9 mouse cellular contexts compared by ENCODE assay signal in the genomic region with DNA sequence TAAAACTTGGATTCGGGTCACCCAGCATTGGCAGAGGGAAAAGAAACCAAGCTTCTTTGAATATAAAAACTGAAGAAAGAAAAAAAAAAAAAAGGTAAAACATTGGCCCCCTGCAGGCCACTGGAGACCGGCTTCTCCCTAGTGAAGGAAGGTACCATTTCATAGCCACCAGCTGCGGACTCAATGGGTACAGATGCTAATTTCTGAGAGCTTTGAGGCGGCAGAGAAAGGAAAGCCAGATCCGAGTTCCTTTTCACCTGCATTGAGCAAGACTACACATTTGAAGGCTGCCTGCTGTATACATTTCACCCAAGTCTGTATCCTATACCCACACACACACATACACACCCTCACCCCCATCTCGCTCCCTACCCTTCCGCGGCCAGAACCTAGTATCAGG. TPM values are rescaled to one million over a fixed set of nuclear protein-coding genes. Genes with fewer than 3 reads are reported as not detected.
DNase-seq lines count a peak whose midpoint lies in the region; ATAC-seq lines count a peak whose summit lies in the region.
"Had no signal": no experiment of that assay in that cellular context is flagged by ENCODE, and none has a peak within 500 bp of the region (broad histone marks: within the 10 kb centered on the region; RNA-seq: fewer than 3 reads in every experiment).

No protein-coding gene starts in this region.

- H3K36me3 ChIP-seq in kidney, embryonic 15.5 days, result no peaks in the 10 kb centered on the region
- no peaks in the 10 kb centered on the region for H3K36me3 ChIP-seq in embryonic facial prominence, embryonic 11.5 days (replicated peaks; ENCODE audit: control insufficient read depth, insufficient read depth, low read depth, low read length)
- H3K36me3 ChIP-seq in hindbrain, embryonic 12.5 days, result no peaks in the 10 kb centered on the region
- no peaks in the 10 kb centered on the region for H3K36me3 ChIP-seq in midbrain, embryonic 16.5 days (ENCODE audit: control insufficient read depth, insufficient read depth, low read length)
- H3K36me3 ChIP-seq: lung, embryonic 15.5 days had no signal

- 28% methylated on average over 8 of the region's 8 CpGs for WGBS in kidney, embryonic 15.5 days
- WGBS in embryonic facial prominence, embryonic 11.5 days, result 8% methylated on average over 8 of the region's 8 CpGs
- WGBS in hindbrain, embryonic 12.5 days, result 16% methylated on average over 8 of the region's 8 CpGs
- WGBS in midbrain, embryonic 16.5 days, result 20% methylated on average over 8 of the region's 8 CpGs

- no peak overlapping the region; the same call in 1 of the 2 replicates for H3K4me3 ChIP-seq in kidney, embryonic 15.5 days (replicated peaks)
- H3K4me3 ChIP-seq in embryonic facial prominence, embryonic 11.5 days (ENCODE audit: low read depth, low read length), result no peak overlapping the region
- H3K4me3 ChIP-seq in hindbrain, embryonic 12.5 days, result peak overlapping the region; percentile 7; the same call in 1 of the 2 replicates
- no peak overlapping the region for H3K4me3 ChIP-seq in midbrain, embryonic 16.5 days (ENCODE audit: low read depth, low read length)
- H3K4me3 ChIP-seq: lung, embryonic 15.5 days had no signal

- ATAC-seq in kidney, embryonic 15.5 days (replicated peaks; ENCODE audit: low FRiP score), result no peak
- no peak for ATAC-seq in embryonic facial prominence, embryonic 11.5 days (replicated peaks; ENCODE audit: insufficient number of reproducible peaks, low FRiP score, low TSS enrichment, low read depth)
- no peak for ATAC-seq in hindbrain, embryonic 12.5 days (ENCODE audit: low FRiP score)
- ATAC-seq in midbrain, embryonic 16.5 days, result no peak
- no peak for ATAC-seq in inflammation-experienced regulatory T-cells, adult 6 months

- no peaks in the 10 kb centered on the region; the same call in 1 of the 2 replicates for H3K27me3 ChIP-seq in kidney, embryonic 15.5 days
- H3K27me3 ChIP-seq in embryonic facial prominence, embryonic 11.5 days (ENCODE audit: control insufficient read depth, insufficient read depth, low read length), result no peaks in the 10 kb centered on the region
- no peaks in the 10 kb centered on the region for H3K27me3 ChIP-seq in hindbrain, embryonic 12.5 days
- no peaks in the 10 kb centered on the region for H3K27me3 ChIP-seq in midbrain, embryonic 16.5 days (ENCODE audit: control insufficient read depth, insufficient read depth, low read depth, low read length)

- no peak overlapping the region for H3K9ac ChIP-seq in kidney, embryonic 15.5 days
- no peak overlapping the region; the same call in 1 of the 2 replicates for H3K9ac ChIP-seq in embryonic facial prominence, embryonic 11.5 days (replicated peaks; ENCODE audit: low read length)
- peak overlapping the region; percentile 5; the same call in 1 of the 2 replicates for H3K9ac ChIP-seq in hindbrain, embryonic 12.5 days
- peak overlapping the region; percentile 30; the same call in 1 of the 2 replicates for H3K9ac ChIP-seq in midbrain, embryonic 16.5 days (ENCODE audit: low read depth, low read length)
- H3K9ac ChIP-seq: lung, embryonic 15.5 days had no signal

- no peak overlapping the region for H3K27ac ChIP-seq in kidney, embryonic 15.5 days
- no peak overlapping the region for H3K27ac ChIP-seq in embryonic facial prominence, embryonic 11.5 days (replicated peaks; ENCODE audit: low read depth, low read length)
- no peak overlapping the region for H3K27ac ChIP-seq in hindbrain, embryonic 12.5 days
- H3K27ac ChIP-seq in midbrain, embryonic 16.5 days (ENCODE audit: low read length), result peak overlapping the region; percentile 76
- H3K27ac ChIP-seq: lung, embryonic 15.5 days had no signal

- H3K9me3 ChIP-seq in kidney, embryonic 15.5 days (replicated peaks), result no peaks in the 10 kb centered on the region
- no peaks in the 10 kb centered on the region for H3K9me3 ChIP-seq in embryonic facial prominence, embryonic 11.5 days (replicated peaks; ENCODE audit: control insufficient read depth, low read length)
- H3K9me3 ChIP-seq in hindbrain, embryonic 12.5 days (replicated peaks), result no peaks in the 10 kb centered on the region
- H3K9me3 ChIP-seq in midbrain, embryonic 16.5 days (replicated peaks; ENCODE audit: control insufficient read depth, low read length, poor library complexity, severe bottlenecking), result no peaks in the 10 kb centered on the region
- H3K9me3 ChIP-seq: lung, embryonic 15.5 days had no signal

- DNase-seq in kidney, adult 11 months, result no peak
- no peak for DNase-seq in embryonic facial prominence, embryonic 11.5 days (ENCODE audit: low spot score)
- DNase-seq in layer of hippocampus, postnatal 10 days (ENCODE audit: low spot score in 2 of 2), result no peak
- DNase-seq in thymus, postnatal 36 days, result no peak

- H3K4me1 ChIP-seq in kidney, embryonic 15.5 days, result peaks cover 89% of the 10 kb centered on the region
- peaks cover 49% of the 10 kb centered on the region for H3K4me1 ChIP-seq in embryonic facial prominence, embryonic 11.5 days (ENCODE audit: control insufficient read depth, insufficient read depth, low read length)
- peaks cover 95% of the 10 kb centered on the region for H3K4me1 ChIP-seq in hindbrain, embryonic 12.5 days
- peaks cover 74% of the 10 kb centered on the region for H3K4me1 ChIP-seq in midbrain, embryonic 16.5 days (ENCODE audit: control insufficient read depth, insufficient read depth, low read length)

- peak overlapping the region; percentile 56 for H3K4me2 ChIP-seq in kidney, embryonic 15.5 days
- peak overlapping the region; percentile 11 for H3K4me2 ChIP-seq in embryonic facial prominence, embryonic 11.5 days (ENCODE audit: low read depth, low read length)
- H3K4me2 ChIP-seq in hindbrain, embryonic 12.5 days (replicated peaks), result peak overlapping the region; percentile 43
- peak overlapping the region; percentile 60 for H3K4me2 ChIP-seq in midbrain, embryonic 16.5 days (ENCODE audit: low read length)
- H3K4me2 ChIP-seq: lung, embryonic 15.5 days had no signal

RNA-seq across cellular contexts. Expression of gene Bcl11b, which starts 26.3 kb away (rescaled TPM):
- 3.1 and 3.8 TPM in 2 replicates for polyA plus RNA-seq in kidney, embryonic 15.5 days (2015; fragmentation: Nextera tagmentation; extraction: Ambion mirVana)
- 14.8 and 15.5 TPM in 2 replicates for polyA plus RNA-seq in embryonic facial prominence, embryonic 11.5 days (2014; fragmentation: Nextera tagmentation; extraction: Ambion mirVana)
- 25.9 and 37.1 TPM in 2 replicates for polyA plus RNA-seq in hindbrain, embryonic 12.5 days (2016; fragmentation: Nextera tagmentation; extraction: Ambion mirVana)
- polyA plus RNA-seq in midbrain, embryonic 16.5 days (2015; fragmentation: Nextera tagmentation; extraction: Ambion mirVana), result 22.6 and 23.9 TPM in 2 replicates
- 100 to 1,000 TPM; 118 to 127 TPM for total RNA-seq in layer of hippocampus, postnatal 10 days (2021)
- polyA plus RNA-seq in inflammation-experienced regulatory T-cells, adult 6 months (2017; shearing (Covaris generic)), result 10 to 100 TPM; 26.0 to 46.3 (median 40.8) TPM

Comparison
In these comparisons a context has a peak if more than half of its experiments do, and no peak if none do; other contexts are left out.
1. H3K9ac ChIP-seq: peak in hindbrain, embryonic 12.5 days (single experiment) and midbrain, embryonic 16.5 days (single experiment); none in kidney, embryonic 15.5 days (single experiment) and embryonic facial prominence, embryonic 11.5 days (single experiment).
2. Peak in every context shown above with its lines, with median percentiles within 50 percentile points of each other: H3K4me2 ChIP-seq.